Mouse (Mus musculus): ENCODE data around the gene Cdc42se2.

Cdc42se2 gene

DNA sequence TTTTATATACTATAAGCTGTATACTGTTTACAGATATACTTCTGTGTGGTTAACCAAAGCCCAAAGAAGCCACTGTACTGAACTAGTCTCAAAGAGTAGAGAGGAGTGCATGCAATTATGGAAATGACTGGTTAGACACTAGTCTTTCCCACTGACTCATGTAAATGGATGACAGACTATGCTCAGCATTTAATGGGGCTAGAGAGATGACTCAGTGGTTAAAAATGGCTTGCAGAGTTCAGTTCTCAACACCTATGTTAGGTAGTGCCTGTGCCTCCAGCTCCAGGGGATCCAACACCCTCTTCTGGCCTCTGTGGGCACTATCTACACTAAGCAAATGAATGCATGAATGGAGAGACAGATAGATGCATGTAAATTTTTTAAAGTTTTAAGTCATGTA, 38.6 kb downstream of the Cdc42se2 start:
- DNase-seq: no peak

DNA sequence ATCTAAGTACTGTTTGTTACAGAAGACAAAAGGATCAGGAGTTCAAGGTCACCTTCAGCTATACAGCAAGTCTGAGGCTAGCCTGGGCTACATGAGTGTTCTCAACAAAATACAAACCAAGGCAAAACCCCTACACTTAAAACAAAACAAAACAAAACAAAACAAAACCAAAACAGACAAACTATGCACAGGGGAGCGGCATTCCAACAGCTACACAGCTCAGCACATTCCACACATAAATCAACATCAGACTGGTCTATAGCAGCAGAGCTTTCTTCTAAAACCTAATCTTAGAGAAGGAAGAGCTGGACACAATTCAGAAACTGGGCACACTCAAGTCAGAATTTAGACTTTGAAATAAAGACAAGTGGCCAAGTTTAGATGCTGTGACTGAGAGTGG, 43.2 kb downstream of the Cdc42se2 start:
- no peak for DNase-seq

DNA sequence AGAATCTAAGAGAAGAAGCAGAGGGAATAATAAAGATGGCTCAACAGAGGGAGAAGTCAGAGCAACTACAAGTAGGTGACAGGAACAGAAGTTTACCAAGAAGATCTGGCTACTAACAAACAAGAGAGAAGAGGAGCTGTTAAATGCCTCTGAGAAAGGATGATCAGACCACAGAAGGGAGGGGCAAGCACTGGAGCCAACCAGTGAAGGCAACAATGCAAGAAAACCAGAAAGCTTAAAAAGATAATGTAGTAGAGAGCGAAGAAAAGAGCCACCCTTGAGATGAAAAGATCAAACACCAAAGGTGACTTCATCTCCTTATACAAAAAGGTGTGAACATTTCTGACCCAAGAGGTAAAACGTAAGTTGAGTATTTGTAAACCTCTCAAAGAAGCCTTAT, 46.1 kb downstream of the Cdc42se2 start:
- no peak for DNase-seq

DNA sequence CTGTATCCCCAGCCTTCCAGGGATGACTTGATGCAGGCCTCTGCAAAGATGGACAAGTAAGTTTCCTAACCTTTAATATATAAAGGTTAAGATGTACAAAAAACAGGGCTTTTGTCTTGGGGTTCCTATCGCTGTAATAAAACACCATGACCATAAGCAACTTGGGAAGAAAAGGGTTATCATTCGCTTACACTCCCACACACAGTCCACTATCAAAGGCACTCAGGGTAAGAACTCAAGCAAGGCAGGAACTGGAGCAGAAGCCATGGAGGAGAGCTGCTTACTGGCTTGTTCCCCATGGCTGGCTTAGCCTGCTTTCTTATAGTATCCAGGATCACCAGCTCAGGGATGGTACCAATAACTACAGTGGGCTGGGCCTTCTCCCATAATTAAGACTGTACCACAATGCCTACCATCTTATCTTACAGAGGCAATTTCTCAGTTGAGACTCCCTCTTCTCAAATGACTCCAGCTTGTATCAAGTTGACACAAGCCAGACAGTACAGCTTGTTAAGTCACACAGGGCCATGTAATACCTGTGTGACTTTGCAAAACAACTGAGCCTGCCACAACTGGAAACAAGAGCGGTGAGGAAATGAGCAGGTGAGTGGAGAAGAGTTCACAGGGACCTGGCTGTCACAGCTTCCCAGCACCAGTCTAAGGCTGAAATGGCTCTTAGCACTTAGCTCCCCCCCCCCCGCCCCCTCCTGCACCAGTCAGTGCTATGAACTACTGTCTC, 48.3 kb downstream of the Cdc42se2 start:
- no peak for DNase-seq

DNA sequence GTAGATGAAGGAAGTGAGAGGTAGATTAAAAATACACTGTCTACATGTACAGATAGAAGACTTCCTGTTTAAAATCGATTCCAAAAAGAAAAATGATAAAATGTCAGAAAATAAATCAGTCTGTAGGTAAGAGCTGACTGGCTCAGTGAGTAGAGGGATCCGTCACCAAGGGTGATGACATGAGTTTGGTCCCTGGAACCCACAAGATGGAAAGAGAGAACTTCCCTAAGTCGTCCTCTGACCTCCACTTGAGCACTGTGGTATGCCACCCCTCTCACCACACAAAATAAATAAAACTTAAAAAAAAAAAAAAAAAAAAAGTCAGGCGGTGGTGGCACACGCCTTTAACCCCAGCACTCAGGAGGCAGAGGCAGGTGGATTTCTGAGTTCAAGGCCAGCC, 50.6 kb downstream of the Cdc42se2 start:
- DNase-seq: no peak

DNA sequence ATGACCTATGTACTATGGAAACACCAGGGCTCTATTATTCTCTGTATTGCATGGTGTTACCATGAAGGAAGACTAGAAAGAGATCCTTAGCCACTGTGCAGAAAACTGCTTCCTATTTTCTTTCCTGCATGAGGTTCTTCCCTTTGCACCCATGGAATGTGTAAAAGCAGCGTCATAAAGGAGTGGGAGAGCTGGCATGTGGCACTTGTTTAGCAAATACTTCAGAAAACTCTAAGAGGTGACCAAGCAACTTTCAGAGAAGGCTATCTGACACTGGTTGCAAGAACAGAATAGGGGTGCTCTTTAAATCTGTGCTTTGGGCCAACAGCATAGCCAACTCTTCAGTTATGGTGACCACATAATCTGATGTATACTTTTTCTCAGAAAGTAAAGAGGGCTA, 52.4 kb downstream of the Cdc42se2 start:
- DNase-seq: no peak

DNA sequence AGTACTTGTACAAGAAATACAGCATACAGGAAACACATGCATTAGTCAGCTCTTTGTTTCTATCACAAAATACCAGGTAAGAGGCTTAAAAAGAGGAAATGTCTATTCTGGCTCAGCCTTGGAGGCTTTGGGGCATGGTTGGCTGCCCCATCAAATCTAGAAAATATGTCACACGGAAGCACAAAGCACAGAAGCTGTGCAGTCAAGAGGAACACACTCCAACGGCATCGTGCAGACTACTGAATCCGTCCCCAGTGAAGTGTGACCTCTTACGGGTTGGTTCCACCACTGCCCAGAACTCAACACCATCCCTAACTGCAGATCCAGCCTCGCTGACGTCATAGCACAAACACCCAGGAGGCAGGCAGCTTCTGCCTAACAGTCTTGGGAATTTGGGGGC, 53.9 kb downstream of the Cdc42se2 start:
- no peak for DNase-seq

DNA sequence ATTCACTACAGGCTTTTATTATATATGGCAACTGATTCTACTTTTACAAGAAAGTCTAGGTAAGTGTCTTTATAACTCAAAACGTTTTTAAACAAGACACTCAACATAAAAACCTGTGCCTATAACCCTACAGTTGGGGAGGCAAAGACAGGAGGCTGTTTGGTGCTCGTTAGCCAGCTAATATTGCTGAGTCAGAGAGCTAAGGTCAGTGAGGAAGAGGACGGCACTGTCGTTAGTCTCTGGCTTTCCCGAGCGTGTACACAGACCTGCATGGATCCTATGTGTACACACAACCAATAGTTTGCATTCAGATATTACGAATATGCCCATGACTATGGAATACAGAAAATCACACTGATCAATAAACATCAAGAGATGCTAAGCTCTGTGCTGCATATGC, 56.1 kb downstream of the Cdc42se2 start:
- no peak for DNase-seq

DNA sequence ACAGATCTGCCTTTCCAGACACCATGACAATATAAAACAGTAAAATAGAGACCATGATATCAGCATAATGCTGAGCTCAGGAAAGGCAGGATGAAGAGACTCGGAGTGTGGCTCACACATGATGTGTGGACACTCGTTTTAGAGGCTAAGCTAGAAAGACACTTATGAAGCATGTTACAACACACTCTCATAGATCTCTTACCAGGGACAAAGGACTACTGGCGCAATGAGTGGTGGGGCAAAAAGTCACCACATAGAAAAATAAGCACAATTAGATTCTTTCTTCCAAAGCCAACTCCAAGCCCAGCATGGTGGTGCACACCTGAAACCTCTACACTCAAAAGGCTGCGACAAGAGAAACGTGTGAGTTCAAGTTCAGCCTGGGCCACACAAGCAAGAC, 56.5 kb downstream of the Cdc42se2 start:
- no peak for DNase-seq

DNA sequence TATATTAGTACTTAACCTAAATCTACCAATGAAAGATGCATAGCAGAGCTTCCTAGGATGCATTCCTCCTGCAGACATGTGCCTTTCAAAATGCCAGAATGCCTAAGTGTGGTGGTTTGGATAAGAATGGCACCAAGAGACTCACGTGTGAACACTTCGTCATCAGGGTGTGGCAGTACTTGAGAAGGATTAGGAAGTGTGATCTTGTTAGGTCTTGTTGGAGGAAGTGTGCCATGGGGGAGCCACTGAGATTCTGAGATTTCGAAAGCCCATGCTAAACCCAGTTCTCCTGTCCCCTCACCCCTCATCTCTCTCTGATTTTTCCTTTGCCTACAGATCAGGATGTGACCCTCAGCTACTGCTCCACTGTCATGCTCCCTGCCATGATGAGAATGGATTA, 58.2 kb downstream of the Cdc42se2 start:
- no peak for DNase-seq

DNA sequence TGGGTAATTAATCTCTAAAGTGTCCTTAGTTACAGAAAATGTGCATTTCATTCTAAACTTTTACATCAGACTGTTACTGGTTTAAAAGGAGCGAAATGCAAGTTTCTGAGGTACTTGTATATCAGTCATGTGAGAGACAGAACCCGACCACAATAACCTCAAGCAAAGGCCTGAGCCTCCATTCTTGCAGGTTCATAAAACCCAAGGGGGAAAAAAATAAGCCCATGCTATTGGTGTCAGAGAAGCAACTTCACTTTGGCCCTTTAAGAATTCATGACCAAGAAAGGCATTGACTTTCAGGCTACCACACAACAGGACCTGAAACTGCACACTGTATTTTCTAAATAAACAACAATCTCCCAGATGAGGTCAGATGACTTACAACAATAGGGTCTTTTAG, 59.1 kb downstream of the Cdc42se2 start:
- DNase-seq: no peak

DNA sequence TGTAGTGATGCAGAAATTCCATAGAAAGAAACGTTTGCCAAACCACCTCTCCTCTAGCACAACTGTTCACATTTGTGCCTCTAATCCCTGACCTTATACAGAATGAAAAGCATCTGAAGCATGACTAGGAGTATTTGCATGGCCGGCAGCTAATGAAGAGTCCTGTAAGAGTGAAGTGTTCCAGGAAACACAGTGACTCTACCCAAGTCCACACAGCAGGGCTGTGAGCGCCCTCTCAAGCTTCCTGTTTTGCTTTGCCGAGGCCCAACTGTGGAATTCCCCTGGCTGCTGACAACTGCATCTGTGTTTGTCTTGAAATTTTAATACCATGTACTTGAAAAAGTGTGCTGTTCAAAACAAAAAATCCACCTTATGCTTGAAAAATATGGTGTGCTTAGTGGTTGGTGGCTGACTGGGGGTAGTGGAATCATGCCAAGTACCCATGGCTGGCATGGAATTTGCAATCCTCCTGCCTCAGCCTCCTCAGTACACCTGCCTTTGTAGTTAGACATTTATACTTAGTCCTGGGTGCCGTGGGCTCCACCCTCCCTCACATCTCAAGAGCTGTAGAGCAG, 60.1 kb downstream of the Cdc42se2 start:
- DNase-seq: no peak

DNA sequence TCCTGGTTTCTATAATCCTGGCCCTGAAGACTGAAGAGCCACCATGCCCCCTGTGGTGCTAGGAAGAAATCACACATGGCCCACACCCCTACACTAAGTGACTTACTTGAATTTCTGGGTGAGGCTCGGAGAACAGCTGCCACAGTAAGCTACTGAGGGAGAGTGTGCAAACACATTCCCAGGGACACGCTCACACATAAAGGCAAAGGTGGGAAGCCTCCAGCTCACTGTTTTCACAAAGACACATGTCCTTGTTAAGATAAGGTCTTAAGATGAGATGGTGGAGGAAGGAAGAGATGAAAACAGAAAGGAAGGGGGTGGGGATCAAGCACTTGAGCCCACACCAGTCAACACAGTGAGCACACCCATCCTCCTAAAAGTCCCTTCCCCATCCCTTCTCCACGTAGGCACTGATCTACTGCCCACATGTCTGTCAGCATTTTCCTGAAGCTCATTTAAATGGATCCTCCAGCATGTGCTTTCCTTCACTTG, 60.9 kb downstream of the Cdc42se2 start:
- no peak for DNase-seq

DNA sequence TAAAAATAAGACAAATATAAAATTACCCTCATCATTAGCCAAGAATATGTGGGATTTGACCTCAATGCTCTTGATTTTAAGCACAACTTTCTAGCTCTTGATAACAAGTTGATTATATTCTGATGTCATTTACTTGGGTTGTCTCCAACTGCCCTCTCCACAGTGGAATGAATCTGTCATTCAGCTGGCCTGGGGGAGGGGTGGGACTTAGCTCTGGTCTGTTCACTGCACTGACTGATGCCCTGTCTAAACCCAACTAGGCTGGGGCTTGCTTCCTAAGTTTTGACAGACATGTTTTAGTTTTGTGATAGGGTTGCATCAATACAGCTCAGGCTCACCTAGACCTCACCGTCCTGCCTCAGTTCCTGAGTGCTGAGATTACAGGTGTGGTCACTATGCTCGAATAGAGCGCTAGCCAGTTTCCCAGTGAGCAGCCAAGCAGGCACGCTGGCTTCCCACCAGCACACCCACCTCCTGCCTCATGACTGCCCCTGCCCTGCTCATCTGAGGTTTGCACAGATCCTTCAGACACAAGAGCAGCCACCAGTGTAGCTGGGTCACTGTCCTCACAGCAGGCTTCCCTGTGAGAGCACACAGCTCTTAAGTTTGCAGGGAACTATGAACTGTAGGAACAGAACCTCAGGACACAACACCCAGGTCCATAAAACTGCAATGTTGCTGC, 63.0 kb downstream of the Cdc42se2 start:
- peak; percentile 12 for DNase-seq

DNA sequence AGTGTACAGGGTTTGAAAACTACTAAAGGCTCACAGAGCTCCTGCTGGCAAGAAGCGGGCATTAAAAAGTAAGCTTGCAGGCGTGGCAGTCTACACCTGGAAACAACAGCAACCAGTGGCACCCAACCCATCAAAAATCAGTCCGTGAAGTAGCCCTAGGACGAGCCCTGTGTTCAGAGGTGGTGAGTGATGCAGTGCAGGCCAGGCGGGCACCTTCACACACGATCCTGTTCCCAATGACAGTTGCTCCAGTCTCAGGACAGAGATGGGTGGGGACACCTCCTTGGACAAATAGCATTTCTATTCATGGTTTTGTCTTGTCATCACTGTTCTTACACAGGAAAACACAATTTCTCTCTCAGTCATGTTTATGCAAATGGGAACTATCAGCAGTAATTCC, 65.4 kb downstream of the Cdc42se2 start:
- no peak for DNase-seq

DNA sequence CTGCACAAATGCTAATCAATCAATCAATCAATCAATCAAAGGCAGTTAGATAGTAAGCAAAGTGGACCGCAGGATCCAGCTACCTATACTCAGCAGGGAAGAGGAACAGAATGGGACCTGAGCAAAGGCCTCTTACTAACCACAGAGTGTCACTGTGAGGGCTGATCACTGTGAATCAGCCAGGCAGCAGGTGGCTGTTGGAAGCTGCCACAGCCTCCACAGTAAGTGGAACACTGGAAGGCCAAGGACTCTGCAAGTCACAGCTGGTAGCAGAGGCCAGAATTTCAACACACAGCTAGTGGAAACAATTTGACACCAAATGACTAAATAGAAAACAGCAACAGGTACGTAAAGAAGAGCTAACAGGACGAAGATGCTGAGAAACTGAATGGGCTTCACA, 68.9 kb downstream of the Cdc42se2 start:
- no peak for DNase-seq

DNA sequence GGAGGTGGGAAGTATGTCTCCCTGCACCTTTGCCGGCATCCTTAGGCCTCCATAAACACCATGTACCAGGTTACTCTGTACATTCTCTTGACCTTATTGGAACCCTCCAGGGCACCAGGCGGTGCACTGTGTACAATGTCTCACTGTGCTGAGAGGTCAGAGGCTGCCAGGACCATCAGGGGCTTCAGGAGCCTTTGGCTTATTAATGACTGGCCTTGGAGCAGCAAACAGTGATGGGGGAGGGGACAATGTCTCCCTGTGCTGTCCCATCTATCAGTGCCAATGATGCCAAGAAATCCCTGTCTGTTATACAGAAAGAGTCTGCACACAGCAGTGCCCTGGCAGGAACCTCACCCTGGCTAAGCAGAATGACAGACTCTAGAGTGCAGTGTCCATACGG, 69.6 kb downstream of the Cdc42se2 start:
- DNase-seq: peak; percentile 12

DNA sequence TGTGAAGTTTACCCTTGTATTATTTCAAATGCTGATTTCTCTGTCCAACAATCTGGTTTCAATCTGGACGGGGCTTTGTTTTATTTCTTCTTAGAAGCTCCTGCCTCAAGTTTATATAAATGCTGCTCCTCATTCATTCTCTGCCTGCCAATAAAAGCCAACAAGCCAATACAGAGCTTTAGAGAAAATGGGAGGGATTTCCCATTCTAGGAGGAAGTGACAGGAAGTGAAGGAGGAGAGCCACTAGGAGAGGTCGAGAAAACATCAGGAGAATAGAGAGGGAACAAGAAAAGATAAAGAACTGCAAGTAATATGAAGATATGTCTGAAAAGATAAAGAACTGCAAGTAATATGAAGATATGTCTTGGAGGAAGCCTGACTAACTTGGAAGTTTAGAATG, 74.6 kb downstream of the Cdc42se2 start:
- no peak for DNase-seq

DNA sequence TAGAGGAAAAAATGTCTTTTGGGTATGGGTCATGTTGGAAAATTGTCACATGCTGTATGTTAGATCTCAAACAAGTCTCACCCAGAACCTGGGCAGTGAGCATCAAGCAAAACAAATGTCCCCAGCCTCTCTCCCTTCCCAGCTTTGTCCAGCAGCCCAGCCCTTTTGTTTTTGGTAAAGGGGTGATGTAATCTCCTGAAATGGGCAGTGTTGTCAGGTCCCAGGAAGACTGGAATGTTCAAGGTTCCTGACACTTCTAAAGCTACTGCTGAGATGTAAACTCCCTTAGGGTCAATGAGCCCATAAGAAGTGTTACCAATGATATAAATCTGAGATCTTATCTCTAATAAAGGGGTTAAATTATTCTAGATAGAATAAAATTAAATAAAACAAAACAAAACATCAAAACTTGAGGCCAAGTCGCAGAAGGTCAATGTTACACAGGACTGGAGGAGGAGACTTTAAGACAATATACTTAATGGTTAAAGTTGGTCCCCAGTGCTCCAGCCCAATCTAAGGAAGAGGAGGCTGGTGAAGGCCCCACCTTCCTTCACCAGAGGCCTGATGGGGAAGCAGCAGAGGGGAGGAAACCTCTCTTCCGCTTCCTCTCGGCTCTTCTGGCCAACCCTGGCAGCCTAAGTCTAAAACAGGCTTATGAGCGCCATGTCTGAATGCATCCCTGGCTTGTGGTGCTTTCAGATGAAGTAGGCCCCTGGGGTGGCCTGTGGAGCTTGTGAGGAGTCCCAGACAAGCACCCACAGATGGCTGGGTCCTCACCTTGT, 76.8 kb downstream of the Cdc42se2 start:
- DNase-seq: no peak

DNA sequence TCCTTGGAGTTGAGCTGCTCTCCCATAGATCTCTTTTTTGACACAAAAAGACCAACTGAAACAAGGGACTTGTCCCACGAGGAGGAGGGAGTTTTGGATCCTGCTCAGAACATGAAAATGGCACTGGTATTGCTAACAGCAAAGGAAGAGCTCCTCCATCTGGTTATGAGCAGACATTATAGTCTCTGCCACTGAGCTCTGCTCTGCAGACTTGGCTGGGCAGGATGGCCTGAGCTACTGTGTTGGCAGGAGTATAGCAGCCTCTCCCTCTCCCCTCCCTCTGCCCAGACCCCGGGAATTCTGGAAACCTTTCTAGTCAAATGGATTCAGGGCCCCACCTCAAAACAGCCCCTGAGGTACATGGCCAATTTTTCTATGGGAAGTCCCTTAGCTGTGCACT, 77.8 kb downstream of the Cdc42se2 start:
- no peak for DNase-seq

DNA sequence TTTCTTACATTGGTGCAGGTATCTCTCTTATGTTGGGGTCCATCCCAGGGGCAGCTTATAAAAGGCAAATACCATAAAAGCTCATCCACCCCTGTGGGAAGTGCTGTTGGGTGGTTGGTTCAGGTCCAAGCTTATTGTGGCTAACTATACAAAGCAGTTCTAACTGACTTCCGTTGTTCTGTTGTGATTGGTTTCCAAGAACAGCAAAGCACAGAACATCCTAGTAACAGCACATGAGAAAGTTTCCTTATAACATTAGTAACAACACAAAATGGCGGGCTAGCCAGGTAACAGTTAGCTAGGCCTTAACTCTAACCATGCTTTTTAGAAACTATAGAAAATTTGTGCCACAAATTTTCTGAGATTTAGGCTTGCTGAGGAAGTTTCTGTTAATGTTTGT, 79.3 kb downstream of the Cdc42se2 start:
- no peak for DNase-seq

DNA sequence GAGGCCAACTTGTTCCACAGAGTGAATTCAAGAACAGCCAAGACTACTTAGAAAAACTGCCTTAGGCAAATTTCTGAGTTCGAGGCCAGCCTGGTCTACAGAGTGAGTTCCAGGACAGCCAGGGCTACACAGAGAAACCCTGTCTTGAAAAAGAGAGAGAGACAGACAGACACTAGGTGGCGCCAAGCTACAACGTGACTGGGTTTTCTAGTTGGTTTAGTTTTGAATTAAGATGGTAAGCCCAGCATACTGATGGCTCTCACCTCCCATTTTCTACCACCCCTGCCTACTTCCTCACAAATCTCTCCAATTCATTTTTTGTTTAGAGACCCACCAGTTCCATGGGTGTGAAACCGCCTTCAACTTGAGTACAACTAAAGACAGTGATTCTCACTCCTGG, 84.2 kb downstream of the Cdc42se2 start:
- DNase-seq: peak; percentile 43

DNA sequence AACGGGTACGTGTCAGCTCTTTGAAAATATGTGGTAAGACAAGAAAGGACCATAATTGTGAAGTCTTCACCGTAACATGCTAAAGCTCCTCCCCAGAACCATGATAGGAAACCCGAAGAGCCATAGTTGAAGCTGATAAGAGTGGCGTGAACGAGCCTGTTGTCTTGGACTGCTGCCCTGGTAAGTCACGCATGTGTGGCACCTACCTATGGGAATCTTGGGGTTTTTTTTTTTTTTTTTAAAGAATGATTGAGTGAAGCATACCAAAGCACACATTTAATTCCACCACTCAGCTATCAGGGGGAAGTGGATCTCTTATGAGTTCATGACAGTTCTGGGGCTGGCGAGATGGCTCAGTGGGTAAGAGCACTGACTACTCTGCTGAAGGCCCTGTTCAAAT, 85.6 kb downstream of the Cdc42se2 start:
- no peak for DNase-seq

DNA sequence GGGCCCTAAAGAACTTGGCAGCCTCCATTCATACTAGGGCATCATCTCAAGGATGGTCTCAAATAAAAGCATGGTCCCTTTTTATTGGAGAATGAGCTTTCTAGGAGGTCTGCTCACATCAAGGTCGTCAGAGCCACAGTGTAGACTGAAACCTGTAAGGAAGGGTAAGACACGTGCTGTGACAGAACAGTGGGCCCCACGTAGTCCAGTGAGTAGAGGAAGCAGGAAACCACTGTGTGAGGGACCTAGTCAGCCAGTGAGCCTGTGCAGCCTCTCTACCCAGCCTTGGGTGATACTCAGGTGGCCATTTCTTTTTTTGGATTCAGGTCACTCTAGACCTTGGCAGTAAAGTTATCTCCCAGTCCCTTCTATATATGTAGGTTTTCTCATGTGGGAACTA, 87.5 kb downstream of the Cdc42se2 start:
- DNase-seq: no peak
